Mouse (Mus musculus) CH12F3 (cell line): ENCODE data around the gene AC131692.1.

Experiments used
- in situ Hi-C: fragments of 300-500 bp; cut with MboI; formaldehyde crosslinking; loops from 2 replicates; pipeline ENCODE4 v1.14.3; 2020; ENCODE audit warnings: low sequenced_read_pairs

Gene AC131692.1

GRCm38 (mm10) chr19:6067724-6068415 is 26.3 kb upstream of the AC131692.1 start, which contains the start of gene Tm7sf2:
Tm7sf2 (minus strand) TSS chr19:6068373.
- in situ Hi-C loops: no loop called here

- in situ Hi-C loops: no loop called here
Measured at GRCm38 (mm10) chr19:6068951-6069350, 25.3 kb upstream of the AC131692.1 start.

GRCm38 (mm10) chr19:6069851-6070250 is 24.4 kb upstream of the AC131692.1 start:
- in situ Hi-C loops: no loop called here

- in situ Hi-C loops: no loop called here
Measured at GRCm38 (mm10) chr19:6070571-6071250, 23.5 kb upstream of the AC131692.1 start.

GRCm38 (mm10) chr19:6071261-6071660 is 23.0 kb upstream of the AC131692.1 start:
- in situ Hi-C loops: no loop called here

- in situ Hi-C loops: no loop called here
Measured at GRCm38 (mm10) chr19:6073889-6074288, 20.3 kb upstream of the AC131692.1 start.

GRCm38 (mm10) chr19:6076564-6077393 is 17.4 kb upstream of the AC131692.1 start, which contains the start of gene Vps51:
Vps51 (minus strand) TSS chr19:6077231.
- in situ Hi-C loops: no loop called here

- in situ Hi-C loops: no loop called here
Measured at GRCm38 (mm10) chr19:6079983-6080480, 14.2 kb upstream of the AC131692.1 start, which contains the start of gene Tmem262. Tmem262 (plus strand) TSS chr19:6080033.

GRCm38 (mm10) chr19:6082156-6082555 is 12.1 kb upstream of the AC131692.1 start, which contains the start of gene Gm28374:
Gm28374 (minus strand) TSS chr19:6082256.
- in situ Hi-C loops: no loop called here

GRCm38 (mm10) chr19:6084478-6085248 is 9.6 kb upstream of the AC131692.1 start, which contains the start of the genes Zfpl1 and Cdca5:
Zfpl1 (minus strand) TSS chr19:6084956.
Cdca5 (plus strand) TSS chr19:6084983.
- in situ Hi-C loops: no loop called here

GRCm38 (mm10) chr19:6085417-6085879 is 8.8 kb upstream of the AC131692.1 start:
- in situ Hi-C loops: no loop called here

GRCm38 (mm10) chr19:6088841-6089240 is 5.4 kb upstream of the AC131692.1 start:
- in situ Hi-C loops: no loop called here

GRCm38 (mm10) chr19:6097847-6098246 is 3.6 kb downstream of the AC131692.1 start:
- in situ Hi-C loops: no loop called here

GRCm38 (mm10) chr19:6101186-6101585 is 7.0 kb downstream of the AC131692.1 start:
- in situ Hi-C loops: no loop called here

- in situ Hi-C loops: no loop called here
Measured at GRCm38 (mm10) chr19:6102169-6102853, 8.1 kb downstream of the AC131692.1 start.

GRCm38 (mm10) chr19:6104476-6104875 is 10.3 kb downstream of the AC131692.1 start:
- in situ Hi-C loops: no loop called here

- in situ Hi-C loops: no loop called here
Measured at GRCm38 (mm10) chr19:6105586-6105985, 11.4 kb downstream of the AC131692.1 start, which contains the start of gene Naaladl1. Naaladl1 (plus strand) TSS chr19:6105782.

- in situ Hi-C loops: no loop called here
Measured at GRCm38 (mm10) chr19:6113116-6113515, 18.9 kb downstream of the AC131692.1 start.

GRCm38 (mm10) chr19:6116113-6116850 is 22.1 kb downstream of the AC131692.1 start:
- in situ Hi-C loops: no loop called here
